2 mouse cellular contexts compared by ENCODE assay signal in genomic region chr10:75767756-75768155, GRCm38 (mm10).
TF ChIP-seq lines count a peak whose summit lies in the region.

No protein-coding gene starts in this region.

TF ChIP-seq in CH12.LX, 34 proteins besides CTCF, POLR2A, EP300 and RAD21:
- 0 out of 2 replicates have a peak, but pooled peaks have one; percentile 31 for TF ChIP-seq ELF1 (IDR thresholded peaks at IDR 0.05; ENCODE audit: low read depth, low read length)

TF ChIP-seq in MEL, 35 proteins besides CTCF, POLR2A, EP300 and RAD21:
- TF ChIP-seq SIN3A (IDR thresholded peaks at IDR 0.05; ENCODE audit: low read length): peak; percentile 58
- TF ChIP-seq ELF1 (IDR thresholded peaks at IDR 0.05; ENCODE audit: low read depth, low read length): peak; percentile 45; the same call in 1 of the 2 replicates
